Mouse (Mus musculus) cortical plate, adult 2 months (tissue): Measurements from ENCODE around the gene Ncor1.

Source experiments
- CTCF ChIP-seq: fragments of 200-500 bp; IDR thresholded peaks from 2 replicates; pipeline ENCODE4 v1.5.1; 2011; ENCODE audit warnings: mild to moderate bottlenecking, control low read depth, low read length; ENCODE audit not compliant: insufficient read depth; ENCODE audit errors: extremely low read depth
- POLR2A ChIP-seq: fragments of 200-500 bp; IDR thresholded peaks from 2 replicates; pipeline ENCODE4 v1.6.1; 2011; ENCODE audit warnings: mild to moderate bottlenecking, low read length, control low read depth; ENCODE audit not compliant: insufficient read depth; ENCODE audit errors: extremely low read depth

- no peak for TF ChIP-seq POLR2A
- TF ChIP-seq CTCF = no peak
These were observed 20.6 kb upstream of the Ncor1 start for GRCm38 (mm10) chr11:62478931-62479330.
